Mouse (Mus musculus) liver, embryonic 14.5 days (tissue): ENCODE results near the gene Rpl21. TPM values are rescaled to one million over a fixed set of nuclear protein-coding genes. Genes with fewer than 3 reads are reported as not detected.

ENCODE experiments used
- ATAC-seq: fragments of 200-750 bp; cut with Nextera tagmentation; 2 replicates; pipeline ENCODE4 v1.8.0; 2017; ENCODE audit warnings: moderate number of reproducible peaks, mild to moderate bottlenecking, moderate library complexity; ENCODE audit not compliant: insufficient read depth
- DNase-seq, 3 experiments: peaks; one replicate each; pipeline ENCODE4 v3.0.0-alpha.2; 2012 to 2013; ENCODE audit warnings: low read depth in 3 of 3, low spot score in 3 of 3
- H3K27ac ChIP-seq: fragments of 300-500 bp; sonication (generic); 2 replicates; pipeline ENCODE4 v1.5.1; 2014; ENCODE audit warnings: moderate library complexity, mild to moderate bottlenecking, control low read depth, inconsistent platforms
- H3K27me3 ChIP-seq: fragments of 300-500 bp; sonication (generic); 2 replicates; pipeline ENCODE4 v1.6.1; 2014; ENCODE audit warnings: mild to moderate bottlenecking, low read length, moderate library complexity; ENCODE audit not compliant: control insufficient read depth, insufficient read depth
- H3K36me3 ChIP-seq: fragments of 300-500 bp; sonication (generic); replicated peaks from 2 replicates; pipeline ENCODE4 v1.6.1; 2014; ENCODE audit warnings: low read depth; ENCODE audit not compliant: control insufficient read depth, insufficient read depth
- H3K4me1 ChIP-seq, 2 experiments: fragments of 200-500 bp in 1 of 2; fragments of 300-500 bp in 1 of 2; sonication (generic) in 1 of 2; replicated peaks; 2 replicates each; pipeline ENCODE4 v1.6.1; 2012 to 2014; ENCODE audit warnings: antibody characterized with exemption in 1 of 2, inconsistent platforms in 1 of 2, low read length in 1 of 2; ENCODE audit not compliant: control insufficient read depth in 2 of 2, insufficient read depth in 2 of 2
- H3K4me2 ChIP-seq: fragments of 300-500 bp; sonication (generic); 2 replicates; pipeline ENCODE4 v1.6.1; 2014; ENCODE audit warnings: low read depth, mild to moderate bottlenecking, control low read depth, moderate library complexity
- H3K4me3 ChIP-seq, 2 experiments: fragments of 200-500 bp in 1 of 2; fragments of 300-500 bp in 1 of 2; sonication (generic) in 1 of 2; 2 replicates each; pipeline ENCODE4 v1.5.1; 2012 to 2014; ENCODE audit warnings: low read depth in 2 of 2, low read length in 2 of 2, mild to moderate bottlenecking in 2 of 2, control low read depth in 1 of 2, inconsistent platforms in 1 of 2, moderate library complexity in 1 of 2; ENCODE audit not compliant: insufficient read depth in 1 of 2
- H3K9ac ChIP-seq: fragments of 300-500 bp; sonication (generic); replicated peaks from 2 replicates; pipeline ENCODE4 v1.6.1; 2014; ENCODE audit warnings: mild to moderate bottlenecking, control low read depth, moderate library complexity
- H3K9me3 ChIP-seq: fragments of 300-500 bp; sonication (generic); 2 replicates; pipeline ENCODE4 v1.6.1; 2016; ENCODE audit warnings: low read length, mixed read lengths; ENCODE audit not compliant: control insufficient read depth
- CTCF ChIP-seq: IDR thresholded peaks from 2 replicates; pipeline ENCODE4 v1.5.1; 2016; ENCODE audit warnings: antibody characterized with exemption, low read depth, control low read depth
- EP300 ChIP-seq: IDR thresholded peaks from 2 replicates; pipeline ENCODE4 v1.6.1; 2016; ENCODE audit warnings: antibody characterized with exemption, low read depth
- WGBS: fragments of 180-500 bp; shearing (Covaris S2); extraction: QIAGEN DNeasy Blood & Tissue Kit; methylation state at CpG from one replicate; pipeline ENCODE4 v1.1.7; 2014; ENCODE audit not compliant: insufficient replicate concordance; 5-methylcytosine and 5-hydroxymethylcytosine counted together
- polyA plus RNA-seq, 2 experiments: library from polyadenylated mRNA; depleted of rRNA in 1 of 2; stranded (reverse) in 1 of 2; unstranded in 1 of 2; fragments of >200 nt; fragmentation: Nextera tagmentation in 1 of 2; extraction: Ambion mirVana in 1 of 2; gene quantifications; 2 replicates each; pipeline versions ENCODE4 v1.2.1 to v1.2.3; 2012 to 2014

The Rpl21 gene
- polyA plus RNA-seq, 2 experiments: 236 to 467 TPM

GRCm38 (mm10) chr5:146790944-146791343 is 41.7 kb upstream of the Rpl21 start:
- Histone ChIP-seq H3K36me3 (no peaks in the 10 kb centered on the region), H3K4me2 (no peak overlapping the region), H3K9ac (no peak overlapping the region), H3K4me1 (peaks cover 29 to 46% of the 10 kb centered on the region in 2 experiments), H3K27me3 (no peaks in the 10 kb centered on the region), H3K9me3 (no peaks in the 10 kb centered on the region), H3K4me3 (no peak overlapping the region), H3K27ac (no peak overlapping the region)
- ATAC-seq: no peak
- no peak for DNase-seq
- TF ChIP-seq EP300: no peak
- no peak for TF ChIP-seq CTCF
- 87% methylated on average over 8 of the region's 8 CpGs for WGBS

- ATAC-seq (no peak), DNase-seq (no peak)
- Histone ChIP-seq H3K36me3 (no peaks in the 10 kb centered on the region), H3K27ac (no peak overlapping the region), H3K9me3 (no peaks in the 10 kb centered on the region), H3K27me3 (no peaks in the 10 kb centered on the region), H3K9ac (no peak overlapping the region), H3K4me2 (peak overlapping the region; percentile 72), H3K4me1 (peaks cover 29 to 45% of the 10 kb centered on the region in 2 experiments), H3K4me3 (no peak overlapping the region; a peak in 1 of 4 replicates)
- WGBS: 66% methylated on average over 7 of the region's 7 CpGs
- TF ChIP-seq EP300: no peak
- no peak for TF ChIP-seq CTCF
Measured at GRCm38 (mm10) chr5:146792140-146792791, 40.4 kb upstream of the Rpl21 start.

- Histone ChIP-seq H3K9ac (peak overlapping the region; percentile 85), H3K4me1 (peaks cover 29 to 45% of the 10 kb centered on the region in 2 experiments), H3K9me3 (no peaks in the 10 kb centered on the region), H3K27ac (no peak overlapping the region), H3K4me3 (peak overlapping the region; percentile 73 to 81), H3K36me3 (no peaks in the 10 kb centered on the region), H3K4me2 (peak overlapping the region; percentile 72), H3K27me3 (no peaks in the 10 kb centered on the region)
- 5% methylated on average over 18 of the region's 18 CpGs for WGBS
- DNase-seq (no peak), ATAC-seq (no peak)
- no peak for TF ChIP-seq EP300
Measured at GRCm38 (mm10) chr5:146793630-146794083, 39.0 kb upstream of the Rpl21 start.

- ATAC-seq (peak; percentile 62), DNase-seq (peak in 1 of 3 experiments; percentile 31)
- Histone ChIP-seq H3K4me2 (peak overlapping the region; percentile 72), H3K9ac (peak overlapping the region; percentile 85), H3K4me1 (peaks cover 29 to 42% of the 10 kb centered on the region in 2 experiments), H3K27ac (peak overlapping the region; percentile 69), H3K27me3 (no peaks in the 10 kb centered on the region), H3K36me3 (no peaks in the 10 kb centered on the region), H3K9me3 (no peaks in the 10 kb centered on the region), H3K4me3 (peak overlapping the region; percentile 73 to 81)
- TF ChIP-seq CTCF (no peak), EP300 (no peak)
- under 1% methylated on average over 83 of the region's 83 CpGs for WGBS
Measured at GRCm38 (mm10) chr5:146794084-146794852, 38.4 kb upstream of the Rpl21 start.

- Histone ChIP-seq H3K4me1 (peaks cover 24 to 38% of the 10 kb centered on the region in 2 experiments), H3K27me3 (no peaks in the 10 kb centered on the region)
Measured at GRCm38 (mm10) chr5:146794853-146795252, 37.8 kb upstream of the Rpl21 start, which contains the start of gene Usp12. Gene Usp12, minus strand, starts transcription at chr5:146795006.

More at GRCm38 (mm10) chr5:146794853-146795252, 37.8 kb upstream of the Rpl21 start, which contains the start of gene Usp12:
- ATAC-seq (peak; percentile 99), DNase-seq (peak; percentile 82 to 89 (median 87))
- Histone ChIP-seq H3K9me3 (no peaks in the 10 kb centered on the region), H3K4me3 (peak within 1 kb of the TSS; percentile 73 to 81), H3K4me2 (peak within 1 kb of the TSS; percentile 72), H3K9ac (peak within 1 kb of the TSS; percentile 85), H3K27ac (peak within 1 kb of the TSS; percentile 69), H3K36me3 (no peaks in the 10 kb centered on the region)
- TF ChIP-seq EP300: no peak
- TF ChIP-seq CTCF: no peak
- 0% methylated on average over 50 of the region's 51 CpGs for WGBS
